Mouse (Mus musculus): ENCODE data around the gene Osbpl9. TPM values are rescaled to one million over a fixed set of nuclear protein-coding genes. Genes with fewer than 3 reads are reported as not detected.

The Osbpl9 gene
- polyA plus RNA-seq, 1 experiment from 2014 or later = 45.0 TPM

DNA sequence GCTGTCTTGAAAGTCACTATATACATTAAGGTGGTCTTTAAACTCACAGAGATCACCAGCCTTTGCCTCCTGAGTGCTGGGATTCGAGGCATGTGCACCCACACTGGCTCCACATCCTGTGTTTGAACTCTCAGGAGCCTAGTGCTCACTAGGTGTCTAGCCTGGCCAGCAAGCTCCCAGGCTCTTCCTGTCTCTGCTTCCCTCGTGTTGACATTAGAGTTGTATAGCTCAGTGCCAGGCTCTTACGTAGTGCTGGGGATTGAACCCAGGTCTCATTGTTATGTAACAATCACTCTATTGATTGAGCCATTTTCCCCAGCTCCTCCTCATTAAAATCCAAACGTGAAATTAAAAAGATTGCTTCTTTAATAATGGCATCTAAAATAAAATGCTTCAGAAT lies 182.8 kb downstream of the Osbpl9 start:
- Histone ChIP-seq H3K4me3 (ENCODE audit: low read depth, low read length) (no peak overlapping the region), H3K4me2 (replicated peaks; ENCODE audit: low read depth) (no peak overlapping the region), H3K4me1 (replicated peaks; ENCODE audit: control insufficient read depth, insufficient read depth) (no peaks in the 10 kb centered on the region), H3K9ac (ENCODE audit: low read length) (no peak overlapping the region), H3K36me3 (ENCODE audit: control insufficient read depth, insufficient read depth, low read length) (peaks cover 5% of the 10 kb centered on the region), H3K27me3 (ENCODE audit: control insufficient read depth, insufficient read depth, low read length) (no peaks in the 10 kb centered on the region), H3K9me3 (ENCODE audit: control insufficient read depth, low read length) (no peaks in the 10 kb centered on the region), H3K27ac (replicated peaks) (no peak overlapping the region)
- TF ChIP-seq EP300 (optimal IDR thresholded peaks at IDR 0.05) (no peak), CTCF (IDR thresholded peaks at IDR 0.05; ENCODE audit: low read depth) (no peak)
- ATAC-seq (ENCODE audit: low FRiP score, low TSS enrichment) (no peak), DNase-seq (ENCODE audit: low spot score) (no peak)
- 77% methylated on average over 4 of the region's 4 CpGs for WGBS

DNA sequence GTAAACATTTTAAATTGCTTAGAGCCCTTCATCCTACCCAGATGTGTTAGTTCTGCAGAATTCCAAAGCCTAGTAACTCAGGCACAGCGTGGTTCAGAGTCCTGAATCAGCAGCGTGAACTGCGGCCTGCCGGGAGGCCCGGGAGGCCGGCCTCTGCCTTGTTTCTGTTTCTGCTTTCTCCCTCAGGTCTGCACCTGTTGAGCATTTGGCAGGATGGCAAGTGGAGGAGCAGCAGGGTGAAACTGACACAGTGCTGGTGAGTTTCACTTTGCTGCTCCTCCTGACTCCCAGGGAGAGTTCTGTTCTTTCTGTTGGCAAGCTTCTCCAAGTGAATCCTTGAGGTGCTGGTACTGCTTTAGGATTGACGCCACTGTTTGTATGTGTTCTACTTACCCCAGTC lies 184.6 kb downstream of the Osbpl9 start:
- Histone ChIP-seq H3K36me3 (ENCODE audit: control insufficient read depth, insufficient read depth, low read length) (peaks cover 5% of the 10 kb centered on the region), H3K4me2 (replicated peaks; ENCODE audit: low read depth) (no peak overlapping the region), H3K27me3 (ENCODE audit: control insufficient read depth, insufficient read depth, low read length) (no peaks in the 10 kb centered on the region), H3K4me3 (ENCODE audit: low read depth, low read length) (no peak overlapping the region), H3K9ac (ENCODE audit: low read length) (no peak overlapping the region), H3K9me3 (ENCODE audit: control insufficient read depth, low read length) (no peaks in the 10 kb centered on the region), H3K4me1 (replicated peaks; ENCODE audit: control insufficient read depth, insufficient read depth) (no peaks in the 10 kb centered on the region), H3K27ac (replicated peaks) (peak overlapping the region; percentile 37)
- 41% methylated on average over 7 of the region's 7 CpGs for whole genome bisulfite sequencing
- ATAC-seq (ENCODE audit: low FRiP score, low TSS enrichment) (no peak), DNase-seq (ENCODE audit: low spot score) (no peak)
- TF ChIP-seq CTCF (IDR thresholded peaks at IDR 0.05; ENCODE audit: low read depth) (no peak), EP300 (optimal IDR thresholded peaks at IDR 0.05) (no peak)

DNA sequence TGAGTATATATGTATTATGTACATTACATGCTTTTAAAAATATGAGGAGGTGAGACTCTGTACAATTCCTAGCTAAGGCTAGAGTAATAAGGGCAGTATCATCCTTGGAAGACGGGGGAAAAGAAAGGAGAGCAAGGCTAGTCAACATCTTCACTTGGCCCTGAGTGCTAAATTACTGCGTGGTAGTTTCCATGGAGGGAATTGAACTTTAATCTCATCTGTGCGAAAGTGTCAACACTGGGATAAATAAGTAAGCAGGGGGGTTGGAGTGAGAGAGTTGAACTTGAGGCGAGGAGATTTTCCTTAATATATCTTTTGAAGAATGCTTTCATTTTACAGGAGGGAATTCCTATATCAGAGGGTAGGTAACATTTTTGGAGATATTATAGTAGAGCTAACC lies 188.0 kb downstream of the Osbpl9 start:
- ATAC-seq (ENCODE audit: low FRiP score, low TSS enrichment) = no peak
- TF ChIP-seq CTCF (IDR thresholded peaks at IDR 0.05; ENCODE audit: low read depth) (no peak), EP300 (optimal IDR thresholded peaks at IDR 0.05) (no peak)
- 93% methylated on average over 4 of the region's 4 CpGs for WGBS

More for the DNA sequence above, 188.0 kb downstream of the Osbpl9 start:
- Histone ChIP-seq H3K27ac (replicated peaks) (no peak overlapping the region), H3K9ac (ENCODE audit: low read length) (no peak overlapping the region), H3K4me2 (replicated peaks; ENCODE audit: low read depth) (no peak overlapping the region), H3K9me3 (ENCODE audit: control insufficient read depth, low read length) (no peaks in the 10 kb centered on the region), H3K4me1 (replicated peaks; ENCODE audit: control insufficient read depth, insufficient read depth) (no peaks in the 10 kb centered on the region), H3K4me3 (ENCODE audit: low read depth, low read length) (no peak overlapping the region), H3K36me3 (ENCODE audit: control insufficient read depth, insufficient read depth, low read length) (peaks cover 3% of the 10 kb centered on the region), H3K27me3 (ENCODE audit: control insufficient read depth, insufficient read depth, low read length) (no peaks in the 10 kb centered on the region)
- no peak for DNase-seq (ENCODE audit: low spot score)

MicroRNA genes within 50 kb of the gene (microRNA counts, 519-probe panel; counts per million panel counts)
- microRNA mmu-miR-761 = not detected

Small RNA genes within 50 kb of the gene (microRNA-seq; reads per million reads assigned to microRNA genes)
- not detected for gene Mir761

Other genes starting within 250 kb of the Osbpl9 start
- 53.5 and 62.0 TPM in 2 replicates for gene Nrd1, start 201.6 kb downstream of the Osbpl9 start, polyA plus RNA-seq (2015; fragmentation: Nextera tagmentation; extraction: Ambion mirVana)
- gene Calr4, start 32.2 kb upstream of the Osbpl9 start, polyA plus RNA-seq (2015; fragmentation: Nextera tagmentation; extraction: Ambion mirVana) = 0.05 TPM in 1 of 2 replicates, not detected in the other
- gene Eps15, start 78.0 kb upstream of the Osbpl9 start, polyA plus RNA-seq (2015; fragmentation: Nextera tagmentation; extraction: Ambion mirVana) = 20.0 and 25.0 TPM in 2 replicates
- 29.7 and 30.2 TPM in 2 replicates for gene Ttc39a, start 204.4 kb upstream of the Osbpl9 start, polyA plus RNA-seq (2015; fragmentation: Nextera tagmentation; extraction: Ambion mirVana)

Data from stomach, postnatal 0 days (tissue).